Mouse (Mus musculus) right cerebral cortex, postnatal 36 days (tissue): ENCODE data around the gene Tmed2.
"Not testable (repeated sequence)": the region's sequence is repeated elsewhere in the genome, so short reads cannot be mapped to it uniquely, and the experiment has no call there.

Experiments used
- DNase-seq, 2 experiments: peaks; one replicate each; pipeline ENCODE4 v3.0.0; 2022; ENCODE audit warnings: low spot score in 2 of 2, mixed read lengths in 1 of 2

Gene Tmed2

GRCm38 (mm10) chr5:124540383-124540786 lies at the start of gene Tmed2:
Gene Tmed2 (plus strand): TSS chr5:124540695.
- peak; percentile 97 for DNase-seq

GRCm38 (mm10) chr5:124491732-124492131 lies 48.8 kb upstream of the Tmed2 start:
- no peak for DNase-seq

- no peak for DNase-seq
Observed at GRCm38 (mm10) chr5:124492618-124493017, 47.9 kb upstream of the Tmed2 start.

GRCm38 (mm10) chr5:124493455-124493854 lies 47.0 kb upstream of the Tmed2 start:
- no peak for DNase-seq

GRCm38 (mm10) chr5:124495547-124495946 lies 44.9 kb upstream of the Tmed2 start:
- DNase-seq, result peak in 1 of 2 experiments; percentile 29

- DNase-seq, result no peak
Observed at GRCm38 (mm10) chr5:124496614-124497514, 43.6 kb upstream of the Tmed2 start.

- peak; percentile 29 to 52 for DNase-seq
Observed at GRCm38 (mm10) chr5:124498221-124498876, 42.1 kb upstream of the Tmed2 start.

GRCm38 (mm10) chr5:124499001-124499400 lies 41.5 kb upstream of the Tmed2 start:
- DNase-seq, result no peak

GRCm38 (mm10) chr5:124500037-124500436 lies 40.5 kb upstream of the Tmed2 start:
- not testable (repeated sequence) for DNase-seq

GRCm38 (mm10) chr5:124500573-124500972 lies 39.9 kb upstream of the Tmed2 start:
- peak; percentile 65 to 75 for DNase-seq

GRCm38 (mm10) chr5:124501541-124501940 lies 39.0 kb upstream of the Tmed2 start:
- DNase-seq, result no peak

- DNase-seq, result peak; percentile 89 to 92
Observed at GRCm38 (mm10) chr5:124503742-124504141, 36.8 kb upstream of the Tmed2 start.

- DNase-seq, result no peak
Observed at GRCm38 (mm10) chr5:124505235-124505634, 35.3 kb upstream of the Tmed2 start.

GRCm38 (mm10) chr5:124506731-124507359 lies 33.6 kb upstream of the Tmed2 start:
- no peak for DNase-seq

GRCm38 (mm10) chr5:124509200-124509599 lies 31.3 kb upstream of the Tmed2 start:
- no peak for DNase-seq

GRCm38 (mm10) chr5:124509742-124510237 lies 30.7 kb upstream of the Tmed2 start:
- DNase-seq, result no peak

GRCm38 (mm10) chr5:124510536-124511050 lies 29.9 kb upstream of the Tmed2 start:
- DNase-seq, result no peak

GRCm38 (mm10) chr5:124515789-124516188 lies 24.7 kb upstream of the Tmed2 start:
- DNase-seq, result no peak

GRCm38 (mm10) chr5:124518648-124519047 lies 21.8 kb upstream of the Tmed2 start:
- peak; percentile 74 to 88 for DNase-seq

- DNase-seq, result no peak
Observed at GRCm38 (mm10) chr5:124521588-124521987, 18.9 kb upstream of the Tmed2 start.

- DNase-seq, result no peak
Observed at GRCm38 (mm10) chr5:124523032-124523431, 17.5 kb upstream of the Tmed2 start.

- no peak for DNase-seq
Observed at GRCm38 (mm10) chr5:124524943-124525342, 15.6 kb upstream of the Tmed2 start.
